Mouse (Mus musculus) kidney, embryonic 14.5 days (tissue): ENCODE measurements around the gene Nsun2. TPM values are rescaled to one million over a fixed set of nuclear protein-coding genes. Genes with fewer than 3 reads are reported as not detected.

Source experiments
- ATAC-seq: fragments of 200-750 bp; cut with Nextera tagmentation; 2 replicates; pipeline ENCODE4 v1.8.0; 2017; ENCODE audit warnings: moderate number of reproducible peaks, mild to moderate bottlenecking, moderate TSS enrichment, moderate library complexity; ENCODE audit not compliant: low FRiP score, low TSS enrichment
- H3K27ac ChIP-seq: fragments of 300-500 bp; sonication (generic); 2 replicates; pipeline ENCODE4 v1.5.1; 2014; ENCODE audit warnings: low read depth, mild to moderate bottlenecking, low read length, moderate library complexity, mixed read lengths
- H3K27me3 ChIP-seq: fragments of 300-500 bp; sonication (generic); 2 replicates; pipeline ENCODE4 v1.6.1; 2014; ENCODE audit warnings: mild to moderate bottlenecking, low read length; ENCODE audit not compliant: control insufficient read depth, insufficient read depth
- H3K36me3 ChIP-seq: fragments of 300-500 bp; sonication (generic); 2 replicates; pipeline ENCODE4 v1.6.1; 2014; ENCODE audit warnings: low read length, mixed read lengths; ENCODE audit not compliant: control insufficient read depth, insufficient read depth
- H3K4me1 ChIP-seq: fragments of 300-500 bp; sonication (generic); 2 replicates; pipeline ENCODE4 v1.6.1; 2014; ENCODE audit warnings: low read length, mixed read lengths; ENCODE audit not compliant: control insufficient read depth, insufficient read depth
- H3K4me2 ChIP-seq: fragments of 300-500 bp; sonication (generic); replicated peaks from 2 replicates; pipeline ENCODE4 v1.6.1; 2014; ENCODE audit warnings: low read depth, mild to moderate bottlenecking, low read length
- H3K4me3 ChIP-seq: fragments of 300-500 bp; sonication (generic); 2 replicates; pipeline ENCODE4 v1.5.1; 2014; ENCODE audit warnings: mild to moderate bottlenecking, low read length
- H3K9ac ChIP-seq: fragments of 300-500 bp; sonication (generic); 2 replicates; pipeline ENCODE4 v1.6.1; 2014; ENCODE audit warnings: low read depth, mild to moderate bottlenecking, low read length, moderate library complexity
- H3K9me3 ChIP-seq: fragments of 300-500 bp; sonication (generic); 2 replicates; pipeline ENCODE4 v1.6.1; 2016; ENCODE audit warnings: low read length; ENCODE audit not compliant: control insufficient read depth
- WGBS: fragments of 180-500 bp; shearing (Covaris S2); extraction: QIAGEN DNeasy Blood & Tissue Kit; methylation state at CpG from one replicate; pipeline ENCODE4 v1.1.7; 2014; 5-methylcytosine and 5-hydroxymethylcytosine counted together
- polyA plus RNA-seq: library from polyadenylated mRNA; unstranded; fragments of >200 nt; fragmentation: Nextera tagmentation; extraction: Ambion mirVana; gene quantifications from 2 replicates; pipeline ENCODE4 v1.2.1, GENCODE M21; 2014

Nsun2 gene
- polyA plus RNA-seq, 1 experiment from 2014 or later, result 142 TPM

DNA sequence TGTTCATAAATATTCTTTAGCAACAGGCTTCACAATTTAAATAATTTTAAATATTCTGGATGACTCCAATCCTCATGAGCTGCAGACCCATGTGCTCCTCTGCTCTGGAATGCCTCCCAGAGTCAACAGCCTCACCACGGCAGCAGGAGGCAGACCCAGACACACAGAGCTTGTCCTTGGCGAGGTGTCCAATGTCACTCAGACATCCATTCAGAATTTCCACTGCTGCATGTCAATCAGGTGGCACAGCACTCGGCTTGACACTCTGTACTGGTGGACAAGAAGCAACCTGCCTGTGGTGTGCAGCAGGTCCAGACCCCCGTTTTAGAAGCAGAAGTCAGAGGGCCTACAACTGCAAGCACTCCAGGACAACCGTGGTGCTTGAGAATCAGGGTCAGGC lies 35.3 kb upstream of the Nsun2 start:
- no peak for ATAC-seq
- Histone ChIP-seq H3K9me3 (no peaks in the 10 kb centered on the region), H3K4me3 (no peak overlapping the region), H3K4me1 (no peaks in the 10 kb centered on the region), H3K36me3 (peaks cover 65% of the 10 kb centered on the region), H3K27me3 (no peaks in the 10 kb centered on the region), H3K27ac (no peak overlapping the region), H3K9ac (no peak overlapping the region), H3K4me2 (no peak overlapping the region)
- whole genome bisulfite sequencing, result 92% methylated on average over 5 of the region's 5 CpGs

DNA sequence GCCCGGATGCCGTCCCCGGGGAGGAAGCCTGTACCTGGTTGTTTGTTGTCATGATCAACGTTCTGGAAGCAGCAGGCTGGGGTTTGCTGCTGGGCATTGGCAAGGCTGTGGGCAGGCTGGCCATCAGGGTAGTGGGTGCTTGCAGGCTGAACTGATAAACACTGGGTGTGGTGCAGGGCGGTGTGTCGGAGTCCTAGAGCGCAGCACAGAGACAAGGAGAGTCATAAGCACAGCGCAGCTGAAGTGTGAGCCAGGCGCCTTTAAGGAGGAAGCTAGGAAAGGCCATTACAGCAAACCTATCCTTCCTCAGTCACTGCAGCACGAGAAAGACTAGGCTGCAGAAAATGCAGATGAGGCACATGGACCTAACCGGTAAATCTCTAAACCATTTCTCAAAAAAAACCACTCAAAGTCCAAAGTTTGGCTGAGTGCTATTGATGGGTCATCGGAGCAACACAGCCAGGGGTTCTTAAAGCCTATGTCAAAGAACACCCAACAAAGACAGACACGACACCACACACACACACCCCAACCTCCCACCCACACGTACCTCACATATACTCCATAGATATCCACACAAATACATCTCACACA lies 31.3 kb upstream of the Nsun2 start:
- Histone ChIP-seq H3K9ac (no peak overlapping the region), H3K27ac (no peak overlapping the region), H3K4me2 (no peak overlapping the region), H3K4me1 (no peaks in the 10 kb centered on the region), H3K36me3 (peaks cover 90% of the 10 kb centered on the region), H3K27me3 (no peaks in the 10 kb centered on the region), H3K4me3 (no peak overlapping the region), H3K9me3 (no peaks in the 10 kb centered on the region)
- ATAC-seq, result no peak
- 95% methylated on average over 14 of the region's 14 CpGs for WGBS

DNA sequence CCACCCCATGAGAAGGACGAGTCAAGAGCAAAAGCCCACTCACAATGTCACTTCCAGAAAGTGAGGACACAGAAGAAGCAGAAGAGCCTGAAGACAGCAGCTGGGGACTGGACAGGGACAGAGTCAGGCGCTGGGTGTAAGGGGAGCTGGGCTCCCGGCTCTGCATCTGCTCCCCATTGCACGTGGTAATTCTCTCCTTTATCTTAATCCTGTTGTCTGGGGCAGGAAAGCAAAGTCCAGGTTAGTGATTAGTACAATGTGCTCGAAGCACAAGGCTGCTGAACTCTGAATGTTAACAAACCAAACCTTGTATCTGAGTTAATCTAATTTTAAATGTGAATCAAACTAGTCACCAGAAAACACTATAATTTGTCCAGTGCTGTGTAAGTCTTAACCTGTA lies 30.7 kb upstream of the Nsun2 start:
- Histone ChIP-seq H3K27ac (no peak overlapping the region), H3K9ac (no peak overlapping the region), H3K9me3 (no peaks in the 10 kb centered on the region), H3K36me3 (peaks cover 92% of the 10 kb centered on the region), H3K4me2 (no peak overlapping the region), H3K27me3 (no peaks in the 10 kb centered on the region), H3K4me3 (no peak overlapping the region), H3K4me1 (no peaks in the 10 kb centered on the region)
- 90% methylated on average over 5 of the region's 5 CpGs for WGBS
- ATAC-seq, result no peak

DNA sequence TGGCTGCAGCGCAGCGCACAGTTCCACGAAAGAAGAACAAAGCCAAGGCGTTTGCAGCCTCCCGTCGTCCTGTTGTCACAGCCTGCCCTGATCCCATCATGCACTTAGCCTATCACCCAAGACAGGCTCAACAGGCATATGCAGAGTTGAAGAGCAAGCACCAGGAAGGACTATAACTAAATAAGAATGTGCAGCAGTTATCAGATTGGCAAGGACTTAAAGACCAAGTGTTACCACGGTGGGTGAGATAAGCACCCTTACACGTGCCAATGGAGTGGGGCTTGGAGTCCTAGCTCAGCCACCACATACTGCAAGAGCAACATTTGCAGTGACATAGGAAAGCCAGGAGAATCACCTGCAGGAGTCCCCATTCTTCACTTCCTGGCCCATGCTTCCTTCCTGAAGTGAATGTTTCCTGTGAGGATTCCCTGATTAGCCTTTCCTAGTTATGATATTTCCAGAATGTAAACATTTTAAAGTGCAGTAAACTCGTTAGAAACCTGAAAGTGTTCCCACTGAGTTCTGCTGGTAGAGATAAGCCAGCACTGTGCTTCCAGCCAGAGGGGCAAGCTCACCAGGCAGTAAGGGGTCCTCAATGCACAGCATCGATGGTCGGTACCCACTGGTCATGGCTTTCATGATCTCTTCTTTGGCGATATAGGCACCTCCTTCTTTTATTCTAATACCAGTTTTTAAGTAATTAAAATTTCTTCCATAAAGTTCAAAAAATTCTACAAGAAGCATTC lies 27.0 kb upstream of the Nsun2 start:
- H3K27ac ChIP-seq, result no peak overlapping the region
- H3K4me1 ChIP-seq, result no peaks in the 10 kb centered on the region
- no peaks in the 10 kb centered on the region for H3K9me3 ChIP-seq
- no peaks in the 10 kb centered on the region for H3K27me3 ChIP-seq
- peaks cover 81% of the 10 kb centered on the region for H3K36me3 ChIP-seq
- 85% methylated on average over 12 of the region's 12 CpGs for WGBS
- no peak overlapping the region for H3K9ac ChIP-seq
- ATAC-seq, result no peak
- no peak overlapping the region for H3K4me2 ChIP-seq
- no peak overlapping the region for H3K4me3 ChIP-seq

DNA sequence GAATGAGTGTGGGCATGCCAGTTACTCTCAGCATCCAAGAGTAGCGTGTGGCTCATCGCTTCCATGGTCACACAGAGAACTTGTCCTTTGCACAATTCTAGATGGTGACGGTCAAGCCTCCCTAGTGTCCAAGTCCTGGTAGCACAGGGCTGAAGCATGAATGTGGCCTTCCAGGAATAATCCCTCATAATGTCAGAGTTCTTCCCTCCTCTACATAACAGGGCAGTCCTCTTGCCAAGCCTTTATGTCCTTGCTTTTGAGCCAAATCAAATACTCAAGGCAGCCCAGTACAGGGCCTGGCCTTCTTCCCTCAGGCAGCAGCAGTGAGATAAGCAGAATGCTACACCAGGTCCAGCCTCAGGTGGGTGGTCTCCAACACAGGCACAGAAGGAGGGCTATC lies 25.9 kb upstream of the Nsun2 start:
- no peak for ATAC-seq
- Histone ChIP-seq H3K27ac (no peak overlapping the region), H3K9ac (no peak overlapping the region), H3K4me3 (no peak overlapping the region), H3K27me3 (no peaks in the 10 kb centered on the region), H3K4me2 (no peak overlapping the region), H3K36me3 (peaks cover 81% of the 10 kb centered on the region), H3K4me1 (no peaks in the 10 kb centered on the region), H3K9me3 (no peaks in the 10 kb centered on the region)
- 95% methylated on average over 3 of the region's 3 CpGs for WGBS

DNA sequence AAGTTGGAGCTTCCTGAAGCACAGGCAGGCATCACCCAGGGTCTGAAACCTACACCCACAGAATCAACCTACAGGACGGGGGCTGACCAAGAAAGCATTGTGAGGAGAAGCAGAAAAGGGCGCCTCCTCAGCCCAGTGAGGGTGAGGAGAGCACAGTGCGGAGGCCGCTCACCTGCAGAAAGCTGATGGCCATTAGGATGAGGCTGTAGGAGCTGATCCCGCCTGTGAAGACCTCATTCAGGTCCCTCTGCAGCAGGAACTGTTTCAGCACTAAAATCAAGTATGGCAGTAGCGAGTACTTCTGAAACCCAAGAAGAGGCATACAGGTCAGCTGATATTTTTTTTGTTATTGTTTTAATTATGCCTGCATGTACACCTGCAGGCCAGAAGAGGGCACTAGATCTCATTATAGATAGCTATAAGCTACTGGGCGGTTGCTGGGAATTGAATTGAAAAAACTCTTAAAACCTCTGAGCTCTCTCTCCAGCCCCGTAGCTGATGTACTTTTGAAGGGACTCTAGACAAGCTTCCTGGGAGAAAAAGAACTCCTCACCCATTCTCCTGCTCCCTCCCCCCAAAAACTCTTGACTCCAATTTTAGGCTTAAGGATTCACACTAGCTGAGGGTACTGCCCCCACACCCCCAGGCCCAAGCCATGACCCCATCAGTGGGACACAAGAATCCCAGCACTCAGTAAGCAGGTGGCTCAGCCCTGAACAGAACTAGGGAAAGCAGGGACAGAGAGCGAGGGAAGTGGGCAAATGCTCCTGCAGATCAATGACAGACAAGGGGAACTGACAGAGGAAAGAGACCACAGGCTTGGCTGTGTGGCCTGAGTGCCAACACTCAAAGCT lies 23.9 kb upstream of the Nsun2 start:
- H3K27me3 ChIP-seq, result no peaks in the 10 kb centered on the region
- no peaks in the 10 kb centered on the region for H3K4me1 ChIP-seq
- H3K9me3 ChIP-seq, result no peaks in the 10 kb centered on the region
- ATAC-seq, result peak; percentile 63
- H3K4me2 ChIP-seq, result no peak overlapping the region
- H3K4me3 ChIP-seq, result no peak overlapping the region
- 62% methylated on average over 9 of the region's 9 CpGs for WGBS
- H3K27ac ChIP-seq, result no peak overlapping the region
- H3K9ac ChIP-seq, result no peak overlapping the region
- H3K36me3 ChIP-seq, result peaks cover 67% of the 10 kb centered on the region

DNA sequence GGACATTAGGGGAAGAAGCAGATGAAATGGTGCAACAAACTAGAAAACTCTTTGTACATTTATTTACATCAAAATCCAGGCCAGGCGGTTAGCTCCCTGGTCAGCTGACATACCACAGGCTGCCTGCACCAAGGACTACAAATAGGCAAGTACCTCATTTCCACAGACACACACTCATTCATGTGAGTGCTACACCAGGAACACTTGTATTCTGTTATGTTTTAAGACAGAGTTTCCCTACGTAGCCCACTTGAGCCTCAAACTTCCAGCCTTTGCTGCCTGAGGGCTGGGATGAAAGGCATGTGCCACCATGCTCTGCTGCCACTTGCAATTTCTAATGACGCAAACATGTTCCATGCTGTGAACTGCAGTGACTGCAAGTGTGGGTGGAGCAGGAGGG lies 18.5 kb upstream of the Nsun2 start:
- Histone ChIP-seq H3K36me3 (peaks cover 35% of the 10 kb centered on the region; the same call in 1 of the 2 replicates), H3K4me2 (no peak overlapping the region), H3K27me3 (no peaks in the 10 kb centered on the region), H3K4me3 (no peak overlapping the region), H3K27ac (no peak overlapping the region), H3K4me1 (0 out of 2 replicates have a peak, but pooled peaks cover 5% of the 10 kb centered on the region), H3K9ac (no peak overlapping the region), H3K9me3 (no peaks in the 10 kb centered on the region)
- no peak for ATAC-seq
- 88% methylated on average over 3 of the region's 3 CpGs for WGBS

DNA sequence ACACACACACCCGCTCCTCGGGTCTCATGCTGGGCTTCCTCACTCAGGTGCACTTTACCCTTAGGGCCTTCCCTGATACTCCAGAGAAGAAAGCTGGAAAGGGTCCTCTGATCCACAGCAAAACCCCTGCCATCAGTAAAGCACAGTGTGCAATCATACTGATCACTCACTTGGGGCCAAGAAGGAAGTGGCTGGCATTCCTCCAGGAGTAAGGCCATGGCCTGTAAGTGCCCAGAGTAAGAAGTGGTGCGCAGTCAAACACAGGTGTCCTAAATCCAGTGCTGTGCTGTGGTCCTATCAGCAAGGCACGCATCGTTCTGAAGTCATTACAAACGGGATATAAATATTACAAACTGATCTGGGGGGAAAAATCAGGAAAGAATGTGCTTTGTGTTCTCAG lies 16.1 kb upstream of the Nsun2 start:
- WGBS, result 79% methylated on average over 6 of the region's 6 CpGs
- no peaks in the 10 kb centered on the region for H3K27me3 ChIP-seq
- H3K4me2 ChIP-seq, result no peak overlapping the region
- ATAC-seq, result no peak
- no peak overlapping the region for H3K9ac ChIP-seq
- H3K4me1 ChIP-seq, result peaks cover 11% of the 10 kb centered on the region; the same call in 1 of the 2 replicates
- no peak overlapping the region for H3K27ac ChIP-seq
- no peak overlapping the region for H3K4me3 ChIP-seq
- H3K36me3 ChIP-seq, result peaks cover 17% of the 10 kb centered on the region; the same call in 1 of the 2 replicates
- H3K9me3 ChIP-seq, result no peaks in the 10 kb centered on the region

DNA sequence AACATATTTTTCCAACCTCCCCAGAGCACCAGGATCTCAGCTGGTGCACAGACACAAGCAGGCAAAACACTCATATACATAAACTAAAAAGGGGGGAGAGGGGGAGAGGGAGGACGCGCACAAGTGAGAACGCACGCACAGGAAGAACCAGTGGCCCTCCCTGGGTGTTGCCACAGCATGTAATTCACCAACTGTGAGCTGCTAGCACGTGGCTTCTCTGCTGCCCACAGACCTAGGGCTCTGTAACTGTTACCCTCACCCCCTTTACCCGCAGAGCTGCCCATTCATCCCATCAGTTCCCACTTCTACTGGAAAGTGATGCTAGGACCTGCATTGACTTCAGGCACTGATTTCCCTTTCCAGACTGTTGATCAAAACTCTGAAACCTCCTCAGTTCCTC lies 14.4 kb upstream of the Nsun2 start:
- WGBS, result 76% methylated on average over 6 of the region's 6 CpGs
- no peak for ATAC-seq
- H3K4me3 ChIP-seq, result no peak overlapping the region
- H3K27me3 ChIP-seq, result no peaks in the 10 kb centered on the region
- no peaks in the 10 kb centered on the region for H3K9me3 ChIP-seq
- no peak overlapping the region for H3K4me2 ChIP-seq
- H3K27ac ChIP-seq, result no peak overlapping the region
- peaks cover 10% of the 10 kb centered on the region; the same call in 1 of the 2 replicates for H3K36me3 ChIP-seq
- H3K9ac ChIP-seq, result no peak overlapping the region
- peaks cover 28% of the 10 kb centered on the region for H3K4me1 ChIP-seq
